Mouse (Mus musculus): ENCODE measurements around the gene Asb6. TPM values are rescaled to one million over a fixed set of nuclear protein-coding genes. Genes with fewer than 3 reads are reported as not detected.

Gene Asb6
- polyA plus RNA-seq, 1 experiment from 2014 or later, result 32.3 TPM

DNA sequence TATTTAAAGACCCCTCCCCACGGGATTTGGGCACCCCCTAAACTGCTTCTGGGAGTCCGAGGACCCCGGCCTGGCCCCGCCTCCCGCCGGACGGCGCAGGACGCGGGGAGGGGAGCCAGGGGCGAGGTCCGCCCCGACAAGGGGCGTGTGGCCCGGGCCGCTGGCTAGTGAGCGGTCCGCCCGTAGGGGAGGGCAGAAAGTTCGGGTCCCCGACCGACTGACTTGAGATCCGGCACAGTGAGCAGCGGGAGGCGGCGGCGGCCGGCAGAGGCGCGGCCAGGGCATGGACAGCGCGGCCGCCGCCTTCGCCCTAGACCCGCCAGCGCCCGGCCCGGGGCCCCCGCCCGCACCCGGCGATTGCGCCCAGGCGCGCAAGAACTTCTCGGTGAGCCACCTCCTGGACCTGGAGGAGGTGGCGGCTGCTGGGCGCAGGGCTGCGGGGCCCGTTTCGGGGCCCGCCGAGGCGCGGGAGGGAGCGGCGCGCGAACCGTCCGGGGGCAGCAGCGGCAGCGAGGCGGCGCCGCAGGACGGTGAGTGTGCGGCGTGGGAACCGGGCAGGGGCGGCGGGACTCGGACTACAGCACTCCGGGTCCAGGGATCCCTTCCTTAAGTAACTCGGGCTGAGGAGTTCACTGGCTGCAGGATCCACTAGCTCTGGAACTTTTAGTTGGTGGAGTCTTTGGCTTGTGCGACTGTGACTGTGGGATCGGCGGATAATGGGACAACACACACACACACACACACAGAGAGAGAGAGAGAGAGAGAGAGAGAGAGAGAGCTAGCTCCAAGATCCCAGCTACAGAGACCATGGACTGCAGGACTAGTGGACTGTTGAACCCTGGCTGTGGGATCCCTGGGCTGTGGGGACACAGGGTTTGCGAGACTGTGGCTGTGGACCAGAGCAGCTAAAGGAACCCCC is 15.3 kb upstream of the Asb6 start:
- Histone ChIP-seq H3K4me2 (ENCODE audit: low read depth) (peak overlapping the region; percentile 77), H3K9me3 (ENCODE audit: control insufficient read depth, low read length) (no peaks in the 10 kb centered on the region), H3K4me1 (ENCODE audit: control insufficient read depth, insufficient read depth, low read length) (no peaks in the 10 kb centered on the region), H3K36me3 (ENCODE audit: control insufficient read depth, insufficient read depth, low read length) (no peaks in the 10 kb centered on the region), H3K9ac (ENCODE audit: low read length) (peak overlapping the region; percentile 57), H3K27ac (ENCODE audit: low read depth, low read length) (no peak overlapping the region), H3K27me3 (ENCODE audit: control insufficient read depth, insufficient read depth, low read length) (peaks cover 26% of the 10 kb centered on the region), H3K4me3 (ENCODE audit: low read depth, low read length) (peak overlapping the region; percentile 49)
- 1% methylated on average over 73 of the region's 80 CpGs for WGBS
- ATAC-seq (ENCODE audit: insufficient read depth, low FRiP score, low TSS enrichment) (no peak), DNase-seq (ENCODE audit: low spot score) (peak; percentile 53)

DNA sequence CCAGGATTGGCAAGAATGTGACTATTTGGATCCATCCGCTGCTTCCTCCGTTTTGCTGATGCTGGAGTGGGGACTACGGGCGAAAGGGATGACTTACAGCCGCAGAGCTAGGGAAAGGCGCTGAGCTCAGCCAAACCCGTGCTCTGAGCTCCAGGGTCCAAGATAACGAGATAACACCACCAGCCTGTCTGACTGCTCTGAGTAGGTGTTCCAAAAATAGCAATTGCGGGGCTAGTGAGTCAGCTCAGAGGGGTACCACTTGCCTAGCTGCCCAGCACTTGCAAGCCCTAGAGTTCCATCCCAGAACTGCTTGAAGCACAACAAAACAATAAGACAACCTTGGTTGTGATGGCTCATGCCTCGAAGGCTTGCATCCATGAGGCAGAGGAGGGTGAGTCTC is 12.5 kb upstream of the Asb6 start:
- DNase-seq (ENCODE audit: low spot score), result no peak
- no peak overlapping the region for H3K4me3 ChIP-seq (ENCODE audit: low read depth, low read length)
- H3K9ac ChIP-seq (ENCODE audit: low read length), result no peak overlapping the region
- H3K4me1 ChIP-seq (ENCODE audit: control insufficient read depth, insufficient read depth, low read length), result no peaks in the 10 kb centered on the region
- no peaks in the 10 kb centered on the region for H3K36me3 ChIP-seq (ENCODE audit: control insufficient read depth, insufficient read depth, low read length)
- H3K9me3 ChIP-seq (ENCODE audit: control insufficient read depth, low read length), result no peaks in the 10 kb centered on the region
- H3K27ac ChIP-seq (ENCODE audit: low read depth, low read length), result no peak overlapping the region
- H3K27me3 ChIP-seq (ENCODE audit: control insufficient read depth, insufficient read depth, low read length), result peaks cover 26% of the 10 kb centered on the region
- H3K4me2 ChIP-seq (ENCODE audit: low read depth), result no peak overlapping the region
- 62% methylated on average over 10 of the region's 10 CpGs for WGBS
- no peak for ATAC-seq (ENCODE audit: insufficient read depth, low FRiP score, low TSS enrichment)

DNA sequence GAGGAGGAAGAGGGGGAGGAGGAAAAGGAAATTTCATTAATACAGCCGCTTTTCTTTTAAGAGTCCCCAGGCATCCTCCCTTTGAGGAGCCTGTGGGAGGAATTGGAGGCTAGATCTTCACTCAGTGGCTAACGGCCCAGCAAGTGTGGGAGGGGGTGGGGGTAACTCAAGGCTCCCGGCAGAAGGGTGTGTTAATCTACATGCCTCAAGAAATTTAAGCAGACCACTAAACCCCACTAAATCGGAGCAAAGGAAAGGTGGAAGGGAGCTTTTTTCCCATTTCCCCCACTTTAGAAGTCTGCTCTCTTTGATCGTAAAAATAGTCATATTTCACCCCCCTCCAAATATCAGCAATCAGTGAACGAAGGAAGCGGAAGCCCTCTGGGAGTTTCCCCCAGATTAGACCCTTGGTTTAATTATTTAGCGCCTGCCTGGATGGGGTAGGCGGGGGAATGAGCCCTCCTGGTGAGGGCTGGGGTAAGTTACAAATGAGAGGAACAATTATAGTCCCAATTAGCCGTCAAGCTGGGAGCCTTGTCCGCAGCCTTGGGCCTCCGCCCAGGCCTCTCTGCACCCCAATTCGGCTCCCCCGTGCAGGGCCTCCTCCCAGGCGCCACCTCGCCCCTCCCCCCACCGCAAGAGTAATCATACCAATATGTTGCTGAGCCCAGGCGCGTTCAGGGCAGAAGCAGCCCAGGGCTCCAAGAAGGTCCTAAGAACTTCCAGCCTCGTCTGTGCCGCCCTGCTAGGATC is 6.3 kb upstream of the Asb6 start:
- ATAC-seq (ENCODE audit: insufficient read depth, low FRiP score, low TSS enrichment) (no peak), DNase-seq (ENCODE audit: low spot score) (peak; percentile 23)
- Histone ChIP-seq H3K27me3 (ENCODE audit: control insufficient read depth, insufficient read depth, low read length) (no peaks in the 10 kb centered on the region), H3K4me2 (ENCODE audit: low read depth) (peak overlapping the region; percentile 9; the same call in 1 of the 2 replicates), H3K4me3 (ENCODE audit: low read depth, low read length) (no peak overlapping the region), H3K36me3 (ENCODE audit: control insufficient read depth, insufficient read depth, low read length) (no peaks in the 10 kb centered on the region), H3K9ac (ENCODE audit: low read length) (0 out of 2 replicates have a peak overlapping the region, but pooled peaks have one; percentile 1), H3K9me3 (ENCODE audit: control insufficient read depth, low read length) (no peaks in the 10 kb centered on the region), H3K4me1 (ENCODE audit: control insufficient read depth, insufficient read depth, low read length) (peaks cover 8% of the 10 kb centered on the region; the same call in 1 of the 2 replicates), H3K27ac (ENCODE audit: low read depth, low read length) (no peak overlapping the region)
- WGBS, result 9% methylated on average over 21 of the region's 21 CpGs

DNA sequence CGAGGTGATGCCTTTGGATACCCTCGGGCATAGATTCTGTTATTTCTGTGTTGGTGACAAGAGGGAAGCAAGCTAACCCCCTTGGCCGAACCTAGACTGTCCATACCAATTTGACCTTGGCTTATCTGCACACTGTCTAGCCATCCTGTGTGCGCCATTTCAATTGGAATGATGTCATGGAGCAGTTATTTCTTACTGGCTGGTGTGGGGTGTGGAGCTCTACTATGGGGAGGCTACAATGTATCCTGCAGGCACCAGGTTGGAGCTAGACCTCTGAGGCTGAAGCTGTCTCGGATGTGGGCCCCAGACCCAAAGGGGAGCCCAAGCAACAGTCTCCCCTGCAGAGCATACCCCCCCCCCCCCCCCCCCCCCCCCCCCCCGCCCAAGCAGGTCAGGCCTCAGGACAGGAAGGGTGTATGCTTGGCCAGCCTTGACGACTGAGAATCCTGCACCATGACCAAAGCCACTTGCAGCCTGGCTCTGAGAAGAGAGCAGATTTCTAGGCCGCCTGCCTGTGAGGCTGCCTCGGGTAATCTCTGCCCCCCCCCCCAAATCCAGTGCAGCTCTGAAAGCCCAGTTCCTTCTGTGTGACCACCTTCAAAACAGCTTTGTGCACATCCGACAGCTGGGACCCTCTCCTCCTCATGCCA is 4.4 kb upstream of the Asb6 start, which contains the start of gene Prrx2:
Gene Prrx2 (plus strand): TSS at position 600 of the 650 bp plus-strand sequence.
- Histone ChIP-seq H3K36me3 (ENCODE audit: control insufficient read depth, insufficient read depth, low read length) (no peaks in the 10 kb centered on the region), H3K27ac (ENCODE audit: low read depth, low read length) (no peak within 1 kb of the TSS), H3K4me2 (ENCODE audit: low read depth) (no peak within 1 kb of the TSS), H3K27me3 (ENCODE audit: control insufficient read depth, insufficient read depth, low read length) (no peaks in the 10 kb centered on the region), H3K4me1 (ENCODE audit: control insufficient read depth, insufficient read depth, low read length) (peaks cover 8% of the 10 kb centered on the region), H3K9me3 (ENCODE audit: control insufficient read depth, low read length) (no peaks in the 10 kb centered on the region), H3K4me3 (ENCODE audit: low read depth, low read length) (no peak within 1 kb of the TSS), H3K9ac (ENCODE audit: low read length) (no peak within 1 kb of the TSS)
- no peak for ATAC-seq (ENCODE audit: insufficient read depth, low FRiP score, low TSS enrichment)
- 60% methylated on average over 8 of the region's 10 CpGs for WGBS
- DNase-seq (ENCODE audit: low spot score), result no peak

DNA sequence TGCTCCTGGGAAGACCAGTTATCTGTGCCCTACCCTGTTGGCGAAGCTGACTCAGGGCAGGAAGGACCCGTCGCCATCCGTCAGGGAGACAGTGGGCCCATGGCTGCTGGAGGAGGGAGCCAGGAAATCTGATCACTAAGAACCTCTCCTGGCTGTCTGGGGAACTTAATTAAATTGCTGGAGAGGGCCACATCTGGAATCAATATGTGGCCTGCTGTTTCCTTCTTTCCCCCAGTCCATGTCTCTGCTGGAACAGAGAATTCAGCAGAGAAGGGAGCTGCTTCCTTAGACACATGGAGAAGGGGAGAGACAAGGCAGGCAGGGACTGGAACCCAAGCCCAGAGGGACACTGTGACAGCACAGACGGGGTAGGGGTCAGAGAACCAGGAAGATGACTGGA is 3.5 kb upstream of the Asb6 start:
- Histone ChIP-seq H3K36me3 (ENCODE audit: control insufficient read depth, insufficient read depth, low read length) (no peaks in the 10 kb centered on the region), H3K4me3 (ENCODE audit: low read depth, low read length) (no peak overlapping the region), H3K27me3 (ENCODE audit: control insufficient read depth, insufficient read depth, low read length) (no peaks in the 10 kb centered on the region), H3K4me2 (ENCODE audit: low read depth) (no peak overlapping the region), H3K4me1 (ENCODE audit: control insufficient read depth, insufficient read depth, low read length) (peaks cover 8% of the 10 kb centered on the region), H3K9ac (ENCODE audit: low read length) (no peak overlapping the region), H3K9me3 (ENCODE audit: control insufficient read depth, low read length) (no peaks in the 10 kb centered on the region), H3K27ac (ENCODE audit: low read depth, low read length) (0 out of 2 replicates have a peak overlapping the region, but pooled peaks have one; percentile 63)
- WGBS, result 50% methylated on average over 5 of the region's 5 CpGs
- no peak for DNase-seq (ENCODE audit: low spot score)
- no peak for ATAC-seq (ENCODE audit: insufficient read depth, low FRiP score, low TSS enrichment)

DNA sequence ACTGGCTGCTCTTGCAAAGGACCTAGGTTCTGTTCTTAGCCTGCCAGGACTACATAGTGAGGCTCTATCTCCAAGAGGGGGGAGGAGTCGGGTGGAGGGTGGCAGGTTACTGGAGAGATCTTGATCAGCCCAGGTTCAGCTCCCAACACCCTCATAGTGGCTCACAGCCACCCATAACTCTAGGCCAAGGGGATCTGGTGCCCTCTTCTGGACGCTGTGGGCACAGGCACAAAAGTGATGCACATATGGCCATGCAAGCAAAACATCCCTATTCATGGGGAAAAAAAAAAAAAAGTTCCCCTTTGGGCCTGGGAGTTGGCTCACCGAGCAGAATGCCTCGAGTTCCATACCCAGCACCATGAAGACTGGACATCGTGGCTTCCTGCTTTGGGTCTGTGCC is 818 bp downstream of the Asb6 start:
- Histone ChIP-seq H3K4me1 (ENCODE audit: control insufficient read depth, insufficient read depth, low read length) (peaks cover 17% of the 10 kb centered on the region), H3K4me2 (ENCODE audit: low read depth) (no peak overlapping the region), H3K27me3 (ENCODE audit: control insufficient read depth, insufficient read depth, low read length) (no peaks in the 10 kb centered on the region), H3K4me3 (ENCODE audit: low read depth, low read length) (no peak overlapping the region), H3K9me3 (ENCODE audit: control insufficient read depth, low read length) (no peaks in the 10 kb centered on the region), H3K9ac (ENCODE audit: low read length) (no peak overlapping the region), H3K36me3 (ENCODE audit: control insufficient read depth, insufficient read depth, low read length) (peaks cover 6% of the 10 kb centered on the region), H3K27ac (ENCODE audit: low read depth, low read length) (no peak overlapping the region)
- 34% methylated on average over 5 of the region's 5 CpGs for WGBS
- no peak for ATAC-seq (ENCODE audit: insufficient read depth, low FRiP score, low TSS enrichment)
- DNase-seq (ENCODE audit: low spot score), result no peak

DNA sequence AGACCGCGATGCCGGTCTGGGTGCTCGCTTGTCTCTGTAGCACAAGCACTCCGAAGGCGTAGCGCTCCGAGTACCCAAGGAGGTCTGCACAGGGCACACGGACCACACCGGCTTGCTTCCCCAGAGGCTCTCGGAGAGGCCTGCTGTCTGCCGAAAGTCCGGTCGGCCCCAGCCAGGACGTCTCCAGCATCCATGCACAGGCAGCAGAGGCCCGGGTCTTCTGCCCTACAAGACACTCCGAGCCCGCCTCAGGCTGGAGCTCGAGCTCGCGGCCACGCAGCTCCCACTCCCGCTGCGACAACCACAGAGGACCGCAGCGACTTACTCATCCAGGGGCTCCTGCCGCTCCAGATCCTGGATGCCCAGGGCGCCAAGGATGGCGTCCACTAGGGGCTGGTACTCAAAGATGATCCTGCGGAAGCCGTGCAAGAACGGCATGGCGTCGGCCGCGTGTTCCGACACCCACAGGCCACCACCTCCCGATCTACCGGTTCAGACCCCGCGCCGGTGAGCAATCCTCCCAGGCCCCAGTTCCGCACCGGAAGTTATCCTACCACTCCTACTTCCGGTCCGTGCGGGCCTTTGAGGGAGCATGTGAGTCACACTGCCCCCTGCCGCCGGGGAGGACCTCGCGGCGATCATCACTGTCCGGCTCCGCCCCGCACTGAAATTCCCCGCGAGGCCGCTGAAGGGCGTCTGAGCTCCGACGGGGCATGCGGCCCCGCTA is 2.2 kb downstream of the Asb6 start:
- Histone ChIP-seq H3K27ac (ENCODE audit: low read depth, low read length) (peak overlapping the region; percentile 49; the same call in 1 of the 2 replicates), H3K9ac (ENCODE audit: low read length) (peak overlapping the region; percentile 91), H3K36me3 (ENCODE audit: control insufficient read depth, insufficient read depth, low read length) (peaks cover 17% of the 10 kb centered on the region), H3K27me3 (ENCODE audit: control insufficient read depth, insufficient read depth, low read length) (no peaks in the 10 kb centered on the region), H3K9me3 (ENCODE audit: control insufficient read depth, low read length) (no peaks in the 10 kb centered on the region), H3K4me2 (ENCODE audit: low read depth) (peak overlapping the region; percentile 83), H3K4me1 (ENCODE audit: control insufficient read depth, insufficient read depth, low read length) (peaks cover 13% of the 10 kb centered on the region), H3K4me3 (ENCODE audit: low read depth, low read length) (peak overlapping the region; percentile 99)
- WGBS, result under 1% methylated on average over 63 of the region's 63 CpGs
- DNase-seq (ENCODE audit: low spot score) (peak; percentile 94), ATAC-seq (ENCODE audit: insufficient read depth, low FRiP score, low TSS enrichment) (peak; percentile 86)
